Mouse (Mus musculus) forebrain, embryonic 14.5 days (tissue): ENCODE data around the gene Rasgef1b. TPM values are rescaled to one million over a fixed set of nuclear protein-coding genes. Genes with fewer than 3 reads are reported as not detected.

Source experiments
- ATAC-seq: fragments of 200-750 bp; cut with Nextera tagmentation; 2 replicates; pipeline ENCODE4 v1.8.0; 2017; ENCODE audit warnings: mild to moderate bottlenecking, moderate library complexity
- DNase-seq: peaks from one replicate; pipeline ENCODE4 v3.0.0-alpha.2; 2015; ENCODE audit warnings: low spot score
- H3K27ac ChIP-seq: fragments of 300-500 bp; sonication (generic); 2 replicates; pipeline ENCODE4 v1.5.1; 2014; ENCODE audit warnings: low read depth, mild to moderate bottlenecking, control low read depth, low read length, moderate library complexity
- H3K27me3 ChIP-seq: fragments of 300-500 bp; sonication (generic); replicated peaks from 2 replicates; pipeline ENCODE4 v1.6.1; 2014; ENCODE audit warnings: low read length, control low read depth, mixed read lengths; ENCODE audit not compliant: control insufficient read depth, insufficient read depth
- H3K36me3 ChIP-seq: fragments of 300-500 bp; sonication (generic); 2 replicates; pipeline ENCODE4 v1.6.1; 2014; ENCODE audit warnings: low read length, control low read depth; ENCODE audit not compliant: control insufficient read depth, insufficient read depth
- H3K4me1 ChIP-seq: fragments of 300-500 bp; sonication (generic); 2 replicates; pipeline ENCODE4 v1.6.1; 2014; ENCODE audit warnings: antibody characterized with exemption, low read length, control low read depth; ENCODE audit not compliant: control insufficient read depth, insufficient read depth
- H3K4me2 ChIP-seq: fragments of 300-500 bp; sonication (generic); 2 replicates; pipeline ENCODE4 v1.6.1; 2014; ENCODE audit warnings: mild to moderate bottlenecking, control low read depth, low read length
- H3K4me3 ChIP-seq: fragments of 300-500 bp; sonication (generic); 2 replicates; pipeline ENCODE4 v1.5.1; 2014; ENCODE audit warnings: low read depth, low read length, control low read depth
- H3K9ac ChIP-seq: fragments of 300-500 bp; sonication (generic); 2 replicates; pipeline ENCODE4 v1.6.1; 2014; ENCODE audit warnings: mild to moderate bottlenecking, low read length, control low read depth, moderate library complexity
- H3K9me3 ChIP-seq: fragments of 300-500 bp; sonication (generic); replicated peaks from 2 replicates; pipeline ENCODE4 v1.6.1; 2016; ENCODE audit warnings: low read length, control low read depth, mixed read lengths; ENCODE audit not compliant: control insufficient read depth
- whole genome bisulfite sequencing: fragments of 180-500 bp; shearing (Covaris S2); extraction: QIAGEN DNeasy Blood & Tissue Kit; methylation state at CpG from one replicate; pipeline ENCODE4 v1.1.7; 2014; 5-methylcytosine and 5-hydroxymethylcytosine counted together
- polyA plus RNA-seq: library from polyadenylated mRNA; unstranded; fragments of >200 nt; fragmentation: Nextera tagmentation; extraction: Ambion mirVana; gene quantifications from 2 replicates; pipeline ENCODE4 v1.2.1, GENCODE M21; 2014

Gene Rasgef1b
- polyA plus RNA-seq, 1 experiment from 2014 or later = 97.5 TPM

DNA sequence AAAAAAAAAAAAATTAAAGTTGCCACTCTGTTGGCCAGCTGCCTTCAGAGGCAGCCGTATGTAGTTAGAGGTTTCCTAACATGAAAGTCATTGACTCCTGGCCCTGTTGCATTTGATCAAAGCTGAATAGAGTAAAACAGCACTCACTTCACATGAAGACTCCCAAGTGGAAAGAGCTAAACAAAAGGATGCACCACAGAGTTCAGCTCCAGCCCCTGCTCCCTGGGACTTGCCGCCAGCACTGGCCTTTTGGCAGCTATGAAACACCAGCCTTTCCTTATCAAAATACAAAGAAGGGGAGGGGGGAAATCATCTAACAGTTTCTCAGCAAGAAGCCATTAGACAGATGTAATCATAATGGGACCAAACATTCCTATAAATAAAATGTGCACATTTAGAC lies 8.3 kb downstream of the Rasgef1b start:
- peaks cover 2% of the 10 kb centered on the region; the same call in 1 of the 2 replicates for H3K4me1 ChIP-seq

DNA sequence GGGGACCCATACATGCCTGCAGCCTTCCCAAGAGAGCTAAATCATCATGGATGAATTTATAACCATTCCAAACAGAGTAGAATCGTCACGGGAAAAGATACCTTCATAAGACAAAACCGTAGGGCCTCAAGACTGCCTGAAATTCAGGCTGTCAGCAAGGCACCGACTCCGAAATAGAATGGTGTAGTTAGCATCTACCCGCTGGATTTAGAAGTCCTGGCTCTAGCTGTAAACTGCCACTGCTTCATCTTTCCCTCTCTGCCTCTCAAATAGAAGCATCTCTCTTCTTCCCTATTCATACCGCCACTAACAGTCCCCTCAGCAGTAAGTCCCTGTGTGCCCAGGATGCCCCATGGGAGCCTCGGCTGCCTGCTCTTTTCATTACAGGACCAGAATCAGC lies 10.9 kb downstream of the Rasgef1b start:
- 90% methylated on average over 8 of the region's 8 CpGs for WGBS
- no peaks in the 10 kb centered on the region for H3K9me3 ChIP-seq
- DNase-seq = no peak
- no peaks in the 10 kb centered on the region for H3K36me3 ChIP-seq
- no peaks in the 10 kb centered on the region for H3K27me3 ChIP-seq
- no peak overlapping the region for H3K27ac ChIP-seq
- ATAC-seq = no peak
- no peak overlapping the region for H3K9ac ChIP-seq
- no peak overlapping the region for H3K4me3 ChIP-seq
- no peak overlapping the region for H3K4me2 ChIP-seq
- H3K4me1 ChIP-seq = peaks cover 10% of the 10 kb centered on the region

More for the DNA sequence above, 8.3 kb downstream of the Rasgef1b start:
- H3K27me3 ChIP-seq = no peaks in the 10 kb centered on the region
- H3K4me3 ChIP-seq = no peak overlapping the region
- no peaks in the 10 kb centered on the region for H3K36me3 ChIP-seq
- WGBS = 56% methylated on average over 2 of the region's 2 CpGs
- H3K9ac ChIP-seq = no peak overlapping the region
- H3K9me3 ChIP-seq = no peaks in the 10 kb centered on the region
- ATAC-seq (no peak), DNase-seq (no peak)
- no peak overlapping the region for H3K4me2 ChIP-seq
- H3K27ac ChIP-seq = no peak overlapping the region

DNA sequence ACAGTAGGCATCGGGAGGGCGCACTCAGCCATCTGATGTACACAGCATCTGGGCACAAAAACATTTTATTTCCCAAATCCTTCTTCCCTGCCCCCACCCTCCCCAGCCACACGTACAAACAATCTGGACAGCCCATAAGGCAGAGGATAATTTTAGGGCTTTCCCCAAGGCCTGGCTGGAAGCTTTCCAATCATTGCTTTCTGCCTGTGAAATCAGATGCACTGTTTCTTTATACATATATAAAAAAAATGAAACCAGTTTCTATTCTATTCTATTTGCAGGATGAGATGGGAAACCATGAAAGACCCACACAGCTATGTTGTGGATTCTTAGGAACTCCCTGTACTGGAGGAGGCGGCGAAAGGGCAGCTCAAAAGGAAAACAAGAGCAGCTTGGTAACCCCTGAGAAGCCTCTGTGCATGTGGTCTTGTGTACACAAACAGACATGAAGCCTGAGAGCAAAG lies 13.6 kb downstream of the Rasgef1b start:
- peak; percentile 87 for DNase-seq
- 0 out of 2 replicates have a peak overlapping the region, but pooled peaks have one; percentile 1 for H3K4me2 ChIP-seq
- H3K27me3 ChIP-seq = no peaks in the 10 kb centered on the region
- H3K9me3 ChIP-seq = no peaks in the 10 kb centered on the region
- peaks cover 10% of the 10 kb centered on the region for H3K4me1 ChIP-seq
- H3K9ac ChIP-seq = no peak overlapping the region
- H3K36me3 ChIP-seq = no peaks in the 10 kb centered on the region
- peak; percentile 81 for ATAC-seq
- no peak overlapping the region for H3K4me3 ChIP-seq
- H3K27ac ChIP-seq = peak overlapping the region; percentile 72
- WGBS = 47% methylated on average over 5 of the region's 5 CpGs

DNA sequence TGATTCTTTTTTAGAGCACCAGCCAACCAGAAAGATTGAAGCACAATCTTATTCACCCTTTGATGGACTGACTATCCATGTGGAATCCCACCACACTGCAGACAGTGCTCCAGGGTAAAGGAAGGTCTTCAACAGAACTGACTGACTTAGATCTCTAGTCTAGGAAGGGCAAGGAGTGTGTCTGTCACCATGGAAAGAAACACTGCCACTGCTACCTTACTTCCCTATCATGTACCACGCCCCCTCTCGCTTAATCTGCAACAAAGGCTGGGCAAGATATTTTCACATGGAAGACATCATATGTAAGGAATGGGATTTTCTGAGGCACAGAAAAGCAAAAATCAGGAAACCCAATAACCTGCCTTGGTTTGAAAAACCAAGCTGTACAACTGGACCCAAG lies 16.9 kb downstream of the Rasgef1b start:
- WGBS = 97% methylated on average over 2 of the region's 2 CpGs
- Histone ChIP-seq H3K4me1 (peaks cover 10% of the 10 kb centered on the region), H3K4me3 (no peak overlapping the region), H3K4me2 (no peak overlapping the region), H3K27me3 (no peaks in the 10 kb centered on the region), H3K36me3 (no peaks in the 10 kb centered on the region), H3K9me3 (no peaks in the 10 kb centered on the region), H3K9ac (no peak overlapping the region), H3K27ac (no peak overlapping the region)
- no peak for DNase-seq
- ATAC-seq = no peak

DNA sequence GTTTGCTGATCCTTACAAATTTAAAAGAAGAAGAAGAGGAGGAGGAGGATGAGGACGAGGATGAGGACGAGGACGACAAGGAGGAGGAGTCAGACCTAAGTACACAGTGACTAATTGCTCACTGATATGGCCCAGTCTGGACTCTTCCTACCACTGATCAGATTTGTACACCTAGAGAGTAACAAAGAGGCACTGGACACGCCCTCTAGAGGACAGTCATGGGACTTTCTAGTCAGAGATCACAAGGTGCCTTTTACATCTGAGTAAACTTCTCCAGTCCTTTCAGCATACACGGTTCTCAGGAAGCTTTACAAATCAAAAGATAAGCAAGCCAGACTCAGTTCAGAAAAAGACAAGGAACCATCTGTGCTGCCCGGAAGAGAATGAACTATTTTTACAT lies 20.2 kb downstream of the Rasgef1b start:
- no peak overlapping the region for H3K4me2 ChIP-seq
- no peaks in the 10 kb centered on the region for H3K36me3 ChIP-seq
- DNase-seq (peak; percentile 55), ATAC-seq (no peak)
- no peaks in the 10 kb centered on the region for H3K27me3 ChIP-seq
- H3K9ac ChIP-seq = no peak overlapping the region
- H3K9me3 ChIP-seq = no peaks in the 10 kb centered on the region
- no peaks in the 10 kb centered on the region for H3K4me1 ChIP-seq
- H3K4me3 ChIP-seq = no peak overlapping the region
- H3K27ac ChIP-seq = no peak overlapping the region
- WGBS = 44% methylated on average over 6 of the region's 6 CpGs

DNA sequence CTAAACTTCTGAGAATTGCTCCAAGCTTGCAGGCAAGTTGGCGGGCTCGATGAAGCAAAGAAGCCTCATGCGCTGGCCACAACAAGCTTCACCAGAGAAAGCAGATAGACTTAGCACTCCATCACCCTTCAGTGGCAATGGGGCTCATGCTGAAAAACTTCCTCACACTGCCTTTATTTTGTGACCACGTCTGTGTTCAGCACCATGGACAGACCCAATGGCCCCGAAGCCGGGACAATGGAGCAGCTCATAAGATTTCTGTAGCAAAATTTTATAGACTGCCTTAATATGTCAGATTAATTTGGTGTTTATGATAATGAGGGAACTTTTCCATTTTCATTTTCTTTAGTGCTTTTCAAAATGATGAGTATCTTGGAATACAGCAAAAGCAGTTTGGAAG lies 21.6 kb downstream of the Rasgef1b start:
- H3K27ac ChIP-seq = no peak overlapping the region
- no peak overlapping the region for H3K9ac ChIP-seq

DNA sequence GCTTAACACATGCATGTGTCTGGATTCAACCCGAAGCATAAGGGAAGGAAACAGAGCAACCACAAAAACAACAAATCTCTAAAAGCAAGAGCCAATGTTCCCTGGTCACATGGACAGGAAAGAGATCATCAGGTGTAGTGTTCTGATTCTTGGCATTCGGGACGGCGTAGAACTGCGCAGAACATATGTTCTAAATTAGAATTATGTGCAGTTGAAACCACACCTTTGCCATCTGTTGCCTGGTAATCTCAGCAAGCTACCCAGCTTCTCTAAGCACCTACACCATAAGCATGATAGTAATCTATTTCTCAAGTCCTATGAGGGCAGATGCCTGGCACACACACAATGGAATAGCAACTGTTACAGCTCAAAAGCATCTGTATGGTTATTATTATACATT lies 27.1 kb downstream of the Rasgef1b start:
- Histone ChIP-seq H3K27ac (no peak overlapping the region), H3K27me3 (no peaks in the 10 kb centered on the region), H3K4me1 (no peaks in the 10 kb centered on the region), H3K36me3 (no peaks in the 10 kb centered on the region), H3K9me3 (no peaks in the 10 kb centered on the region), H3K4me2 (no peak overlapping the region), H3K4me3 (no peak overlapping the region), H3K9ac (no peak overlapping the region)
- DNase-seq = no peak
- ATAC-seq = no peak
- WGBS = 90% methylated on average over 5 of the region's 5 CpGs

More for the DNA sequence above, 21.6 kb downstream of the Rasgef1b start:
- H3K9me3 ChIP-seq = no peaks in the 10 kb centered on the region
- no peaks in the 10 kb centered on the region for H3K36me3 ChIP-seq
- no peaks in the 10 kb centered on the region for H3K27me3 ChIP-seq
- H3K4me3 ChIP-seq = no peak overlapping the region
- WGBS = 39% methylated on average over 6 of the region's 6 CpGs
- DNase-seq = no peak
- no peak for ATAC-seq
- no peaks in the 10 kb centered on the region for H3K4me1 ChIP-seq
- no peak overlapping the region for H3K4me2 ChIP-seq

DNA sequence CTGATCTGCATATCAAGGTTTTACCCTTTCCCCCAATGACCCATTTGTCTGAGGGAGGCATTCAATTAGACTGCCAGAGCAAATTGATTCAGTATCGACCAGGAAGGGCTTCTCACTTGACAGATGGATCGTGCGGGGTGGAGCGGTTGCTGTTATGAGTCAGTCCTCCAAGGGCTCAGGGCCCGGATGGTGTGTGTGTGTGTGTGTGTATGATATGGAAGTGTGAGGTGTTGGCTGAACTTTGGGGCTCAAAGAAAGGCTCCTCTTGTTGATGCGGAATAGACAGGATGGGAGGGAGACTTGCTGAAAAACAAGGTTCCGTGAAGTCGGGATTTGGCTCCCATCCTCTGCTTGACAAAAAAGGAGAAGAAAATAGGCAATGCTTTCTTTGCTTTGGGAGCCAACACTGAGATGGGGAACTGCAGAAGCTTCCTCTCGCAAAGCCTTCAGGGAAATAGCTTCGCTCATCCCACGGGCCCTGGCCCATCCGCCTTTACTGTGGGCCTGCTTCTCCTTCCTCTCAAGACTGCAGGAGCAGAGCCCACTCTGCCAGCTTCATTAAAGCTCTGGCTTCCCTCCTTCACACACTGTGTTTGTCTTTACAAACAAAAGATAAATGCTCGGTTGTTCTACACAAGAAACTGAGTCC lies 34.0 kb downstream of the Rasgef1b start:
- DNase-seq = peak; percentile 46
- WGBS = 70% methylated on average over 13 of the region's 13 CpGs
- ATAC-seq = no peak

DNA sequence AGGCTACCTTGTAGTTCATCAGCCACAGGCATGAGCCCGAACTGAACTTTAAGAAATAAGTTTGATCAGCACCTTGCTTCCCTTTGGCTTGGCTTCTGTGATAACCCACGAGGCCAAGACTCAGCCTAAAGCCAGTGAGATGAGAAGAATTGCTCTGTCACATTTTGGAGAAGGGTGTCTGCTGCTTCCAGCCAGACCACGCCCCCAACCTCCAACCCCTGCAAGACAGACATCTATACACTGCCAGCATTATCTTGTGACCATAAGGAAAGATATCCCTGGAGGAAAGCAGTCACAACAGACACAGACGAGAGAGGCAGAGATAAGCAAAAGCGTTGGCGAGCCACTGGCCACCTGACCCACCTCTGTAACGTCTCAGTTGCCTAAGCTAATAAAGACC lies 39.0 kb downstream of the Rasgef1b start:
- H3K9me3 ChIP-seq = no peaks in the 10 kb centered on the region
- H3K4me3 ChIP-seq = no peak overlapping the region
- H3K36me3 ChIP-seq = no peaks in the 10 kb centered on the region
- no peak for ATAC-seq
- H3K27ac ChIP-seq = no peak overlapping the region
- H3K27me3 ChIP-seq = no peaks in the 10 kb centered on the region
- no peak for DNase-seq
- H3K4me2 ChIP-seq = no peak overlapping the region
- peaks cover 9% of the 10 kb centered on the region for H3K4me1 ChIP-seq
- WGBS = 87% methylated on average over 7 of the region's 7 CpGs
- H3K9ac ChIP-seq = no peak overlapping the region

More for the DNA sequence above, 34.0 kb downstream of the Rasgef1b start:
- Histone ChIP-seq H3K4me2 (no peak overlapping the region), H3K4me1 (peaks cover 4% of the 10 kb centered on the region; the same call in 1 of the 2 replicates), H3K9ac (no peak overlapping the region), H3K4me3 (no peak overlapping the region), H3K9me3 (no peaks in the 10 kb centered on the region), H3K36me3 (no peaks in the 10 kb centered on the region), H3K27ac (no peak overlapping the region), H3K27me3 (no peaks in the 10 kb centered on the region)
